Mouse (Mus musculus) myocyte (in vitro differentiated cells): ENCODE measurements around the gene Slc38a3.

ENCODE experiments used
- CEBPB ChIP-seq: IDR thresholded peaks from 2 replicates; pipeline ENCODE4 v1.6.1; 2011; ENCODE audit warnings: mild to moderate bottlenecking, moderate library complexity; ENCODE audit not compliant: poor library complexity, insufficient read depth, severe bottlenecking
- E2F4 ChIP-seq: IDR thresholded peaks from one replicate; pipeline ENCODE4 v1.6.1; 2011; ENCODE audit warnings: mild to moderate bottlenecking, control low read depth, moderate library complexity; ENCODE audit not compliant: insufficient read depth
- MAX ChIP-seq: IDR thresholded peaks from one replicate; pipeline ENCODE4 v1.6.1; 2011; ENCODE audit warnings: low read depth, mild to moderate bottlenecking, control low read depth
- MYOD1 ChIP-seq, 3 experiments: IDR thresholded peaks; one replicate each; pipeline ENCODE4 v1.6.1; 2011; ENCODE audit warnings: control low read depth in 2 of 3, low read depth in 2 of 3, mild to moderate bottlenecking in 2 of 3, moderate library complexity in 1 of 3; ENCODE audit not compliant: insufficient read length in 2 of 3, control insufficient read depth in 1 of 3
- MYOG ChIP-seq, 3 experiments: IDR thresholded peaks; one replicate each; pipeline ENCODE4 v1.6.1; 2011; ENCODE audit warnings: control low read depth in 2 of 3, low read depth in 2 of 3, mild to moderate bottlenecking in 2 of 3; ENCODE audit not compliant: insufficient read length in 2 of 3, control insufficient read depth in 1 of 3, insufficient read depth in 1 of 3
- POLR2A ChIP-seq: IDR thresholded peaks from one replicate; pipeline ENCODE4 v1.6.1; 2011; ENCODE audit warnings: low read depth, mild to moderate bottlenecking, control low read depth, moderate library complexity; ENCODE audit not compliant: insufficient read length
- POLR2AphosphoS2 ChIP-seq: IDR thresholded peaks from one replicate; pipeline ENCODE4 v1.6.1; 2011; ENCODE audit warnings: low read depth, control low read depth; ENCODE audit not compliant: insufficient read length
- SRF ChIP-seq: IDR thresholded peaks from one replicate; pipeline ENCODE4 v1.6.1; 2011; ENCODE audit warnings: low read depth; ENCODE audit not compliant: control insufficient read depth, insufficient read length
- TCF12 ChIP-seq: IDR thresholded peaks from one replicate; pipeline ENCODE4 v1.6.1; 2011; ENCODE audit warnings: mild to moderate bottlenecking, control low read depth; ENCODE audit not compliant: poor library complexity, insufficient read depth, severe bottlenecking
- TCF3 ChIP-seq: IDR thresholded peaks from one replicate; pipeline ENCODE4 v1.6.1; 2011; ENCODE audit warnings: low read depth, control low read depth; ENCODE audit not compliant: insufficient read length
- USF1 ChIP-seq: IDR thresholded peaks from one replicate; pipeline ENCODE4 v1.6.1; 2011; ENCODE audit warnings: low read depth, mild to moderate bottlenecking, control low read depth, moderate library complexity

GRCm38 (mm10) chr9:107641666-107642065, 27.7 kb downstream of the Slc38a3 start:
- TF ChIP-seq POLR2A, result no peak
- TF ChIP-seq MYOD1 (IDR thresholded peaks at IDR 0.05; ENCODE audit: control insufficient read depth in 1 of 3, insufficient read length in 2 of 3, low read depth in 2 of 3), result no peak
- TF ChIP-seq USF1, result no peak
- no peak for TF ChIP-seq MAX
- no peak for TF ChIP-seq TCF3
- TF ChIP-seq POLR2AphosphoS2, result no peak
- TF ChIP-seq TCF12, result no peak
- TF ChIP-seq E2F4, result no peak
- TF ChIP-seq CEBPB, result no peak
- TF ChIP-seq SRF, result no peak
- TF ChIP-seq MYOG (IDR thresholded peaks at IDR 0.05; ENCODE audit: control insufficient read depth in 1 of 3, insufficient read depth in 1 of 3, insufficient read length in 2 of 3, low read depth in 2 of 3), result no peak
